Mouse (Mus musculus): Measurements from ENCODE around the gene Fam166b. TPM values are rescaled to one million over a fixed set of nuclear protein-coding genes. Genes with fewer than 3 reads are reported as not detected.

Fam166b gene
- polyA plus RNA-seq, 1 experiment = 1.6 TPM

- H3K27me3 ChIP-seq (ENCODE audit: control insufficient read depth, insufficient read depth, low read length) = no peaks in the 10 kb centered on the region
- no peak for TF ChIP-seq POLR2A (IDR thresholded peaks at IDR 0.05; ENCODE audit: control insufficient read depth, low read depth, low read length)
- TF ChIP-seq CTCF (IDR thresholded peaks at IDR 0.05; ENCODE audit: control insufficient read depth, insufficient read depth, insufficient replicate concordance, low read depth, low read length) = no peak
- peaks cover 26% of the 10 kb centered on the region for H3K4me1 ChIP-seq (ENCODE audit: control insufficient read depth, insufficient read depth, low read length)
- H3K27ac ChIP-seq (ENCODE audit: control insufficient read depth, insufficient read depth, low read depth, low read length) = no peak overlapping the region
- H3K36me3 ChIP-seq (ENCODE audit: control insufficient read depth, insufficient read depth, low read length) = no peaks in the 10 kb centered on the region; the same call in 1 of the 2 replicates
- H3K4me3 ChIP-seq (ENCODE audit: control insufficient read depth, low read depth, low read length) = no peak overlapping the region
Observed at GRCm38 (mm10) chr4:43423267-43423934, 5.5 kb downstream of the Fam166b start.

- no peaks in the 10 kb centered on the region; the same call in 1 of the 2 replicates for H3K36me3 ChIP-seq (ENCODE audit: control insufficient read depth, insufficient read depth, low read length)
- H3K4me1 ChIP-seq (ENCODE audit: control insufficient read depth, insufficient read depth, low read length) = peaks cover 16% of the 10 kb centered on the region
- no peak overlapping the region for H3K27ac ChIP-seq (ENCODE audit: control insufficient read depth, insufficient read depth, low read depth, low read length)
- no peak overlapping the region for H3K4me3 ChIP-seq (ENCODE audit: control insufficient read depth, low read depth, low read length)
- no peaks in the 10 kb centered on the region for H3K27me3 ChIP-seq (ENCODE audit: control insufficient read depth, insufficient read depth, low read length)
- TF ChIP-seq CTCF (IDR thresholded peaks at IDR 0.05; ENCODE audit: control insufficient read depth, insufficient read depth, insufficient replicate concordance, low read depth, low read length) (no peak), POLR2A (IDR thresholded peaks at IDR 0.05; ENCODE audit: control insufficient read depth, low read depth, low read length) (no peak)
Observed at GRCm38 (mm10) chr4:43421632-43422240, 7.2 kb downstream of the Fam166b start.

GRCm38 (mm10) chr4:43420305-43420704 is 8.6 kb downstream of the Fam166b start:
- Histone ChIP-seq H3K4me1 (ENCODE audit: control insufficient read depth, insufficient read depth, low read length) (peaks cover 4% of the 10 kb centered on the region), H3K36me3 (ENCODE audit: control insufficient read depth, insufficient read depth, low read length) (no peaks in the 10 kb centered on the region; the same call in 1 of the 2 replicates), H3K27ac (ENCODE audit: control insufficient read depth, insufficient read depth, low read depth, low read length) (no peak overlapping the region), H3K27me3 (ENCODE audit: control insufficient read depth, insufficient read depth, low read length) (no peaks in the 10 kb centered on the region), H3K4me3 (ENCODE audit: control insufficient read depth, low read depth, low read length) (no peak overlapping the region)
- peak; percentile 69; the same call in 1 of the 2 replicates for TF ChIP-seq CTCF (IDR thresholded peaks at IDR 0.05; ENCODE audit: control insufficient read depth, insufficient read depth, insufficient replicate concordance, low read depth, low read length)
- TF ChIP-seq POLR2A (IDR thresholded peaks at IDR 0.05; ENCODE audit: control insufficient read depth, low read depth, low read length) = no peak

GRCm38 (mm10) chr4:43419801-43420281 is 9.1 kb downstream of the Fam166b start:
- no peaks in the 10 kb centered on the region; the same call in none of the 2 replicates for H3K4me1 ChIP-seq (ENCODE audit: control insufficient read depth, insufficient read depth, low read length)
- no peaks in the 10 kb centered on the region; the same call in 1 of the 2 replicates for H3K36me3 ChIP-seq (ENCODE audit: control insufficient read depth, insufficient read depth, low read length)
- H3K4me3 ChIP-seq (ENCODE audit: control insufficient read depth, low read depth, low read length) = no peak overlapping the region
- H3K27ac ChIP-seq (ENCODE audit: control insufficient read depth, insufficient read depth, low read depth, low read length) = no peak overlapping the region
- TF ChIP-seq CTCF (IDR thresholded peaks at IDR 0.05; ENCODE audit: control insufficient read depth, insufficient read depth, insufficient replicate concordance, low read depth, low read length) = no peak
- TF ChIP-seq POLR2A (IDR thresholded peaks at IDR 0.05; ENCODE audit: control insufficient read depth, low read depth, low read length) = no peak
- no peaks in the 10 kb centered on the region for H3K27me3 ChIP-seq (ENCODE audit: control insufficient read depth, insufficient read depth, low read length)

- TF ChIP-seq POLR2A (IDR thresholded peaks at IDR 0.05; ENCODE audit: control insufficient read depth, low read depth, low read length) (0 out of 2 replicates have a peak, but pooled peaks have one; percentile 15), CTCF (IDR thresholded peaks at IDR 0.05; ENCODE audit: control insufficient read depth, insufficient read depth, insufficient replicate concordance, low read depth, low read length) (no peak)
- Histone ChIP-seq H3K4me3 (ENCODE audit: control insufficient read depth, low read depth, low read length) (no peak overlapping the region), H3K4me1 (ENCODE audit: control insufficient read depth, insufficient read depth, low read length) (no peaks in the 10 kb centered on the region; the same call in none of the 2 replicates), H3K36me3 (ENCODE audit: control insufficient read depth, insufficient read depth, low read length) (no peaks in the 10 kb centered on the region; the same call in 1 of the 2 replicates), H3K27me3 (ENCODE audit: control insufficient read depth, insufficient read depth, low read length) (no peaks in the 10 kb centered on the region), H3K27ac (ENCODE audit: control insufficient read depth, insufficient read depth, low read depth, low read length) (no peak overlapping the region)
Observed at GRCm38 (mm10) chr4:43418973-43419656, 9.8 kb downstream of the Fam166b start.

- no peak for TF ChIP-seq CTCF (IDR thresholded peaks at IDR 0.05; ENCODE audit: control insufficient read depth, insufficient read depth, insufficient replicate concordance, low read depth, low read length)
- TF ChIP-seq POLR2A (IDR thresholded peaks at IDR 0.05; ENCODE audit: control insufficient read depth, low read depth, low read length) = no peak
- no peak overlapping the region for H3K4me3 ChIP-seq (ENCODE audit: control insufficient read depth, low read depth, low read length)
- H3K27ac ChIP-seq (ENCODE audit: control insufficient read depth, insufficient read depth, low read depth, low read length) = no peak overlapping the region
- H3K4me1 ChIP-seq (ENCODE audit: control insufficient read depth, insufficient read depth, low read length) = no peaks in the 10 kb centered on the region; the same call in none of the 2 replicates
- H3K36me3 ChIP-seq (ENCODE audit: control insufficient read depth, insufficient read depth, low read length) = no peaks in the 10 kb centered on the region; the same call in 1 of the 2 replicates
- H3K27me3 ChIP-seq (ENCODE audit: control insufficient read depth, insufficient read depth, low read length) = no peaks in the 10 kb centered on the region
Observed at GRCm38 (mm10) chr4:43418450-43418849, 10.5 kb downstream of the Fam166b start.
